Mouse (Mus musculus): Measurements from ENCODE around the gene Mt3. TPM values are rescaled to one million over a fixed set of nuclear protein-coding genes. Genes with fewer than 3 reads are reported as not detected.

Gene Mt3
- polyA plus RNA-seq, 1 experiment from 2014 or later: 14.1 TPM

Other genes with a start within 250 kb of the Mt3 start
- gene Amfr, start 139.8 kb upstream of the Mt3 start, polyA plus RNA-seq (2014; fragmentation: Nextera tagmentation; extraction: Ambion mirVana): 53.8 and 57.7 TPM in 2 replicates
- 107 and 113 TPM in 2 replicates for gene Nudt21, start 115.6 kb upstream of the Mt3 start, polyA plus RNA-seq (2014; fragmentation: Nextera tagmentation; extraction: Ambion mirVana)
- 13.0 and 16.0 TPM in 2 replicates for gene Ogfod1, start 115.4 kb upstream of the Mt3 start, polyA plus RNA-seq (2014; fragmentation: Nextera tagmentation; extraction: Ambion mirVana)
- gene Bbs2, start 53.7 kb upstream of the Mt3 start, polyA plus RNA-seq (2014; fragmentation: Nextera tagmentation; extraction: Ambion mirVana): 13.6 and 13.9 TPM in 2 replicates
- 1.4 TPM in 1 of 2 replicates, not detected in the other for gene Mt4, start 15.4 kb upstream of the Mt3 start, polyA plus RNA-seq (2014; fragmentation: Nextera tagmentation; extraction: Ambion mirVana)
- 57.5 and 60.3 TPM in 2 replicates for gene Mt2, start 20.1 kb downstream of the Mt3 start, polyA plus RNA-seq (2014; fragmentation: Nextera tagmentation; extraction: Ambion mirVana)
- gene Mt1, start 26.5 kb downstream of the Mt3 start, polyA plus RNA-seq (2014; fragmentation: Nextera tagmentation; extraction: Ambion mirVana): 167 and 193 TPM in 2 replicates
- gene Nup93, start 62.0 kb downstream of the Mt3 start, polyA plus RNA-seq (2014; fragmentation: Nextera tagmentation; extraction: Ambion mirVana): 60.9 and 77.0 TPM in 2 replicates
- 0.29 TPM in 1 of 2 replicates, not detected in the other for gene Slc12a3, start 176.6 kb downstream of the Mt3 start, polyA plus RNA-seq (2014; fragmentation: Nextera tagmentation; extraction: Ambion mirVana)
- gene Herpud1, start 233.8 kb downstream of the Mt3 start, polyA plus RNA-seq (2014; fragmentation: Nextera tagmentation; extraction: Ambion mirVana): 93.8 and 107 TPM in 2 replicates

All from embryonic facial prominence, embryonic 14.5 days (tissue).